Mouse (Mus musculus) heart, adult 2 months (tissue): ENCODE measurements at regions not wholly inside any gene's neighbourhood (a gene's known extent, or its start where the extent isn't known, plus 50 kb on each side); places are given as distances from the start of the nearest gene placed in this dataset.

Experiments
- CTCF ChIP-seq: fragments of 200-600 bp; IDR thresholded peaks from 2 replicates; pipeline ENCODE4 v1.8.1; 2022; ENCODE audit warnings: antibody characterized with exemption, mild to moderate bottlenecking, moderate library complexity
- EP300 ChIP-seq: fragments of 200-500 bp; IDR thresholded peaks from 2 replicates; pipeline ENCODE4 v1.6.1; 2011; ENCODE audit warnings: low read depth, low read length, control low read depth; ENCODE audit not compliant: insufficient read depth
- POLR2A ChIP-seq: fragments of 200-500 bp; IDR thresholded peaks from 2 replicates; pipeline ENCODE4 v1.6.1; 2011; ENCODE audit warnings: mild to moderate bottlenecking, low read depth, low read length, control low read depth; ENCODE audit not compliant: insufficient read depth

GRCm38 (mm10) chr16:47081896-47082295 is 583.6 kb upstream of the Nectin3 start:
- no peak for TF ChIP-seq CTCF
- TF ChIP-seq POLR2A = no peak
- no peak for TF ChIP-seq EP300
